Mouse (Mus musculus): ENCODE data around the gene Rnf130. TPM values are rescaled to one million over a fixed set of nuclear protein-coding genes. Genes with fewer than 3 reads are reported as not detected.
A peak's percentile ranks its signal among the peaks of the same experiment; 100 is the strongest.

The Rnf130 gene
- 84.2 and 84.3 TPM in 2 replicates for polyA plus RNA-seq (2016; fragmentation: Nextera tagmentation; extraction: Ambion mirVana)

GRCm38 (mm10) chr11:50024833-50025720, at the start of gene Rnf130:
Gene Rnf130, plus strand, starts transcription at chr11:50025346.
- ATAC-seq (ENCODE audit: low FRiP score), result peak; percentile 90
- peak within 1 kb of the TSS; percentile 99 for H3K9ac ChIP-seq

DNA sequence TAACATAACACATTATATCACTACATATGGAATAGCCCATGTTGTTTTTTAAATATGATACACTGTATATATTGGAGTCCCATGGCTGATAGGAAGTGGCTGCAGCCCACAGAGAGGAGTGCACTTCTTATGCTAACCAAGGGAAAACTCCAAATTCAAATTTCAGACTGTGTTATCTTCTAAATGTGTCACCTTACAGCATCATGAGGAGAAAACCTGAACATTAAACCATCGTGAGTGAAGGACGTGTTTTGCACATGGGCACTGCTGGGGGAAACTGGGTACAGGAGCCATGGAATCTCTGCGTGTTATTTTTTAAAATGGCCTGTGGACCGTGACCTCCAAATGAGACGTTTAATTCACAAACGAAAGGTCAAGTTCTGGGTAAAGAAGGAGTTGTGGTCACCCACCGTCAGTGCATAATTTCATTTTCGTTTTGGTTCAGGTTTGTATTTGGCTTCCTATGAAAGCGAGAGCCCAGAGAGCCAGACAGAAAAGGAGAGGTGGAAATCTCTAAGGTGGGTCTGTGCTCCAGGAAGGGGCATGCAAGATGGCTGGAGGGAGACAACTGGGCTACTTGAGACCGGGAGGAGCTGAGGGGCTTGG, 47.1 kb upstream of the Rnf130 start:
- 85% methylated on average over 10 of the region's 10 CpGs for WGBS
- no peak overlapping the region for H3K27ac ChIP-seq
- H3K4me2 ChIP-seq (replicated peaks), result no peak overlapping the region
- H3K4me3 ChIP-seq, result no peak overlapping the region
- H3K4me1 ChIP-seq, result no peaks in the 10 kb centered on the region
- no peak overlapping the region for H3K9ac ChIP-seq
- no peaks in the 10 kb centered on the region for H3K36me3 ChIP-seq
- no peaks in the 10 kb centered on the region; the same call in 1 of the 2 replicates for H3K9me3 ChIP-seq (replicated peaks)
- H3K27me3 ChIP-seq, result no peaks in the 10 kb centered on the region
- ATAC-seq (ENCODE audit: low FRiP score), result no peak

More at GRCm38 (mm10) chr11:50024833-50025720, at the start of gene Rnf130:
- peak within 1 kb of the TSS; percentile 96 for H3K4me3 ChIP-seq
- H3K36me3 ChIP-seq, result no peaks in the 10 kb centered on the region
- peak within 1 kb of the TSS; percentile 93 for H3K27ac ChIP-seq
- peak within 1 kb of the TSS; percentile 72 for H3K4me2 ChIP-seq (replicated peaks)
- H3K4me1 ChIP-seq, result peaks cover 25% of the 10 kb centered on the region
- WGBS, result under 1% methylated on average over 90 of the region's 129 CpGs
- no peaks in the 10 kb centered on the region for H3K9me3 ChIP-seq (replicated peaks)
- peaks cover 15% of the 10 kb centered on the region; the same call in 1 of the 2 replicates for H3K27me3 ChIP-seq

- Histone ChIP-seq H3K9ac (no peak overlapping the region), H3K9me3 (replicated peaks) (no peaks in the 10 kb centered on the region; the same call in 1 of the 2 replicates), H3K27ac (no peak overlapping the region), H3K4me1 (0 out of 2 replicates have a peak, but pooled peaks cover 3% of the 10 kb centered on the region), H3K27me3 (no peaks in the 10 kb centered on the region), H3K4me2 (replicated peaks) (no peak overlapping the region), H3K36me3 (no peaks in the 10 kb centered on the region), H3K4me3 (no peak overlapping the region)
- ATAC-seq (ENCODE audit: low FRiP score), result no peak
- 88% methylated on average over 8 of the region's 8 CpGs for WGBS
These were observed 46.2 kb upstream of the Rnf130 start for GRCm38 (mm10) chr11:49978935-49979334.

- Histone ChIP-seq H3K36me3 (no peaks in the 10 kb centered on the region), H3K27ac (no peak overlapping the region), H3K9ac (no peak overlapping the region), H3K4me1 (0 out of 2 replicates have a peak, but pooled peaks cover 3% of the 10 kb centered on the region), H3K4me3 (no peak overlapping the region), H3K27me3 (no peaks in the 10 kb centered on the region), H3K4me2 (replicated peaks) (no peak overlapping the region), H3K9me3 (replicated peaks) (no peaks in the 10 kb centered on the region)
- no peak for ATAC-seq (ENCODE audit: low FRiP score)
- 78% methylated on average over 6 of the region's 6 CpGs for WGBS
These were observed 44.4 kb upstream of the Rnf130 start for GRCm38 (mm10) chr11:49980681-49981235.

DNA sequence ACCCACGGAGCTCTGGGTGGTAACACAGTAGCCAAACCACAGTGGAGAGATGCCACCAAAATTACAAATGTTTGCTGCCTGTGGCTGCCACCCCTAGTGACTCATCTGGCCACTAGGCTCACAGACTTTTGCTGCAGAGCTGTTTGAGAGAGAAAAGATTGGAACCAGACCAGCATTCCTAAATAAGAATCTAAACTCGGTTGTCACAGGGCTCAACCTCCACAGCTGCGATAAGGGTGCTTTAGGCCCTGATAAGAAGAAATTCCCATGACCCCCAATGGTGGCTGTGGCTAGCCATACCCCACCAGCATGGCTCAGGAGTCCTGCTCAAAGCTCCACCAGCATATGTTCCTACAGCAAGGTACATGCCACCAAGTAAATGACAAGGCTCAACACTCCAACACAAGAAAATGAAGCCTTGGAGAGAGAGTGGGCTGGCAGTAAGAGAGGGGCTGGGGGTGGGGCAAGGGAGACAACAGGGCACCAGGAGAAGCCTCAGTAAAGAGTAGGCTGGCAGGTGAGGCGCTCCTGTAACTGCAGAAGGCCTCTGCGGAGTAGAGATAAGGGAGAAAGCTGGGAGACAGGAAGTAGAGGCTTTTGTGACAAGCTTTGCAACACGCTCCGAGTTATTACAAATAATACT, 43.7 kb upstream of the Rnf130 start:
- Histone ChIP-seq H3K4me2 (replicated peaks) (no peak overlapping the region), H3K9ac (no peak overlapping the region), H3K4me3 (no peak overlapping the region), H3K27me3 (no peaks in the 10 kb centered on the region), H3K36me3 (no peaks in the 10 kb centered on the region), H3K4me1 (0 out of 2 replicates have a peak, but pooled peaks cover 3% of the 10 kb centered on the region), H3K27ac (no peak overlapping the region), H3K9me3 (replicated peaks) (no peaks in the 10 kb centered on the region)
- ATAC-seq (ENCODE audit: low FRiP score), result no peak
- 87% methylated on average over 7 of the region's 7 CpGs for WGBS

- ATAC-seq (ENCODE audit: low FRiP score), result no peak
- WGBS, result 82% methylated on average over 4 of the region's 4 CpGs
- H3K4me1 ChIP-seq, result 0 out of 2 replicates have a peak, but pooled peaks cover 3% of the 10 kb centered on the region
- no peaks in the 10 kb centered on the region for H3K9me3 ChIP-seq (replicated peaks)
- H3K9ac ChIP-seq, result no peak overlapping the region
- H3K4me3 ChIP-seq, result no peak overlapping the region
- no peaks in the 10 kb centered on the region for H3K27me3 ChIP-seq
- no peak overlapping the region for H3K4me2 ChIP-seq (replicated peaks)
- no peaks in the 10 kb centered on the region for H3K36me3 ChIP-seq
- no peak overlapping the region for H3K27ac ChIP-seq
These were observed 43.1 kb upstream of the Rnf130 start for GRCm38 (mm10) chr11:49982094-49982493.

DNA sequence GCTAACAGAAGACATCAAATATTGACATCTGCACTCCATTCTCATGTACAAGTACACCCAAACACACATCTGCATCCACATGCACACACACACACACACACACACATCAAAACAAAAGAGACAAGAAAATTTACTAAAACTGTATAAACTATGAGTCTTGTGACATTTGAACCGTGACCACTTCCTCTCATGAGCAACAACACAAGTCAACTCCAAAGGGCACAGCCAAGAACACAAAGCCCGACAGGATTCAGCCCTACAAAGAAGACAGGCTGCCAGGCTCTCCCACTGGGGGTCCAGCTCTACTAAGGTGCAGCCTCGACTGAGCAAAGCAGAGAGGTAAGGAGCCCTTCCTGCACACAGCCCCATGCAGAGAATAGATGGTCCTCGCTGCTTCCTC, 42.3 kb upstream of the Rnf130 start:
- Histone ChIP-seq H3K27me3 (no peaks in the 10 kb centered on the region), H3K27ac (no peak overlapping the region), H3K36me3 (no peaks in the 10 kb centered on the region), H3K4me3 (no peak overlapping the region), H3K4me2 (replicated peaks) (no peak overlapping the region), H3K9me3 (replicated peaks) (no peaks in the 10 kb centered on the region), H3K9ac (no peak overlapping the region), H3K4me1 (0 out of 2 replicates have a peak, but pooled peaks cover 3% of the 10 kb centered on the region)
- ATAC-seq (ENCODE audit: low FRiP score), result no peak
- 44% methylated on average over 4 of the region's 4 CpGs for WGBS

DNA sequence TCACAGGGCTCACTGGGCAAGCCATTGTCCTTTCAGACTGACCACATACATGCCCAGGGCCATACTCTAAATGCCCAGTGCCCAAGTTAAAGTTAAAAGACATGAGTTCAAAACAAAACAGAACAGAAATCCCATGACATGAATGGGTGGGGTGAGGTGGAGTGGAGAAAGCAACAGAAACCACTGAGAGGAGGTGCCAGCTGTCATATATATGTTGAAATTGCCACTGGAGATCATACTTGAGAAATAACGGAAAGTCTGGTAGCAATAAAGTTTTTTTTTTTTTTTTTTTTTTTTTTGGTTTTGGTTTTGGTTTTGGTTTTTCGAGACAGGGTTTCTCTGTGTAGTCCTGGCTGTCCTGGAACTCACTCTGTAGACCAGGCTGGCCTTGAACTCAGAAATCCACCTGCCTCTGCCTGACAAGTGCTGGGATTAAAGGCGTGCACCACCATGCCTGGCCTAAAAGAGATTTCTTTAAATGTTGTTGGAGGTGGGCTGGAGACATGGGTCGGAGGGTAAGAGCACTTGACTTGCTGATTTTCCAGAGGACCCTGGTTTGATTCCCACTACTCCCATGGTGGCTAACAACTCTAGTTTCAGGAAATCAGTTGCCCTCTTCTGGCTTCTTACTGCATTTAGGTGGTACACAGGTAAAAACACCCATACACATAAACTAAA, 41.1 kb upstream of the Rnf130 start:
- H3K4me1 ChIP-seq, result 0 out of 2 replicates have a peak, but pooled peaks cover 3% of the 10 kb centered on the region
- H3K9me3 ChIP-seq (replicated peaks), result no peaks in the 10 kb centered on the region
- no peaks in the 10 kb centered on the region for H3K36me3 ChIP-seq
- 79% methylated on average over 4 of the region's 4 CpGs for WGBS
- no peak overlapping the region for H3K4me3 ChIP-seq
- no peak overlapping the region for H3K9ac ChIP-seq
- ATAC-seq (ENCODE audit: low FRiP score), result no peak
- no peak overlapping the region for H3K4me2 ChIP-seq (replicated peaks)
- no peak overlapping the region for H3K27ac ChIP-seq
- H3K27me3 ChIP-seq, result no peaks in the 10 kb centered on the region

DNA sequence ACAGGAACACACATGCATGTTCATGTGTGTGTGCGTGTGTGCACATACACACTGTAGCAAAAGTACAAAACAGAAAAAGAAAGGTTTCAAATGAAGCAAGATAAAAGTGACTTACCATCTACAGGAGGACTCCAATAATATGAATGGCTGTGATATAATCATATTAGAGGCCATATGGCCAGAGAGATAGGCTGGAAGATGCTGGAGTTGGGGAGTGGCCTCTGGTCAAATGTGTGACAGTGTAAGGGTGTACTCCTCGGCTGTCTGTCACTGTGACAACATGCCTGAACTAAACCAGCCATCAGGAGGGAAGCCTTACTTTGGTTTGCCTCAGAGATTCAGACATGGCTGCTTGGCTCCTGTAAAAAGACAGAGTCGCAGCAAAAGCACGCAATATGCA, 40.1 kb upstream of the Rnf130 start:
- WGBS, result 91% methylated on average over 4 of the region's 4 CpGs
- no peak for ATAC-seq (ENCODE audit: low FRiP score)

GRCm38 (mm10) chr11:49986277-49987036, 38.7 kb upstream of the Rnf130 start:
- Histone ChIP-seq H3K9ac (no peak overlapping the region), H3K9me3 (replicated peaks) (no peaks in the 10 kb centered on the region), H3K27ac (no peak overlapping the region), H3K4me2 (replicated peaks) (no peak overlapping the region), H3K4me1 (0 out of 2 replicates have a peak, but pooled peaks cover 3% of the 10 kb centered on the region), H3K4me3 (no peak overlapping the region), H3K27me3 (no peaks in the 10 kb centered on the region), H3K36me3 (no peaks in the 10 kb centered on the region)
- peak; percentile 77 for ATAC-seq (ENCODE audit: low FRiP score)
- WGBS, result 25% methylated on average over 10 of the region's 10 CpGs

More for the DNA sequence above, 40.1 kb upstream of the Rnf130 start:
- H3K27ac ChIP-seq, result no peak overlapping the region
- no peaks in the 10 kb centered on the region for H3K9me3 ChIP-seq (replicated peaks)
- no peak overlapping the region for H3K9ac ChIP-seq
- no peaks in the 10 kb centered on the region for H3K36me3 ChIP-seq
- no peaks in the 10 kb centered on the region for H3K27me3 ChIP-seq
- H3K4me2 ChIP-seq (replicated peaks), result no peak overlapping the region
- no peak overlapping the region for H3K4me3 ChIP-seq
- 0 out of 2 replicates have a peak, but pooled peaks cover 3% of the 10 kb centered on the region for H3K4me1 ChIP-seq

GRCm38 (mm10) chr11:49994536-49994935, 30.6 kb upstream of the Rnf130 start:
- Histone ChIP-seq H3K4me1 (no peaks in the 10 kb centered on the region), H3K27me3 (no peaks in the 10 kb centered on the region), H3K9ac (no peak overlapping the region), H3K9me3 (replicated peaks) (no peaks in the 10 kb centered on the region), H3K36me3 (no peaks in the 10 kb centered on the region), H3K27ac (no peak overlapping the region), H3K4me3 (no peak overlapping the region), H3K4me2 (replicated peaks) (no peak overlapping the region)
- no peak for ATAC-seq (ENCODE audit: low FRiP score)
- WGBS, result 89% methylated on average over 2 of the region's 2 CpGs

Data from hindbrain, embryonic 12.5 days (tissue).